Mouse (Mus musculus) bone marrow, adult 2 months (tissue): ENCODE results near the gene Reep6.

ENCODE experiments used
- CTCF ChIP-seq: fragments of 200-500 bp; IDR thresholded peaks from 2 replicates; pipeline ENCODE4 v1.5.1; 2011; ENCODE audit warnings: low read length, control low read depth; ENCODE audit not compliant: control insufficient read depth, insufficient read depth
- POLR2A ChIP-seq: fragments of 200-500 bp; IDR thresholded peaks from 2 replicates; pipeline ENCODE4 v1.6.1; 2011; ENCODE audit warnings: low read depth, mild to moderate bottlenecking, control low read depth, low read length, borderline replicate concordance; ENCODE audit not compliant: control insufficient read depth

DNA sequence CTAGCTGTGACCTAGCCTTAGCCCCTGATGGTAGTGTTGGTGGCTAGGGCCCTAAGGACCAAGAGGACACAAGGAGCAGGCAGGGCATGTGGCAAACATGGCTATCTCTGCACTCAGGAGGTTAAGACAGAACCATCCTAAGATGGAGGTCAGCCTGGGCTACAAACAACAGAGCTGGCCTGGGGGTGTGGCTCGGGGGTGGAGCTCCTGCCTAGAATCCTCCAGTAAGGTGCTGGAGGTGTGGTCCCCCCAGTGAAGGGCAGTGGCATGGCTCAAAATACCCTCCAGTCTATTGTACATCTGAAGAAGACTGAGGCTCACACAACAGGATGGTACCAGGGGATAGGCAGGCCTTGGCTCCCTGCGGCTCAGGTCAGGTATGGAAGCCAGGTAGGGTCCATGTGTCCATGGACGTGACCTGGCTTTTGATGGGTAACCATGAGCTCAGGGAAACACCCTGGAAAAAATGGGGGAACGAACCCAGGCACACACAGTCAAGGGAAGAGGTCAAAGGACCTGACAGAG lies 54.4 kb downstream of the Reep6 start:
- TF ChIP-seq CTCF: no peak
- no peak for TF ChIP-seq POLR2A
